Mouse (Mus musculus): ENCODE results near the gene Zfp963. TPM values are rescaled to one million over a fixed set of nuclear protein-coding genes. Genes with fewer than 3 reads are reported as not detected.

Zfp963 gene
- 10.9 TPM for polyA plus RNA-seq (2017; shearing (Covaris generic))

GRCm38 (mm10) chr8:69749544-69750454 is at the start of gene Zfp963:
Gene Zfp963 (minus strand): TSS chr8:69749970.

GRCm38 (mm10) chr8:69790773-69791367 is 41.1 kb upstream of the Zfp963 start, which contains the start of the genes Atp13a1 and Zfp866:
Gene Atp13a1 (plus strand): TSS chr8:69791163.
Gene Zfp866 (minus strand): TSS chr8:69791178.

GRCm38 (mm10) chr8:69774503-69775148 is 24.9 kb upstream of the Zfp963 start, which contains the start of gene Gm20422:
Gene Gm20422 (minus strand): TSS chr8:69774886.

GRCm38 (mm10) chr8:69710624-69711023 is 39.1 kb downstream of the Zfp963 start, which contains the start of gene Zfp869:
Gene Zfp869 (minus strand): TSS chr8:69710724.

Other genes with a start within 250 kb of the Zfp963 start
- gene Gm7697, start 227.0 kb downstream of the Zfp963 start, polyA plus RNA-seq (2017; shearing (Covaris generic)) = not detected
- 31.6 TPM for gene Zfp868, start 124.4 kb downstream of the Zfp963 start, polyA plus RNA-seq (2017; shearing (Covaris generic))
- gene Zfp964, start 95.5 kb downstream of the Zfp963 start, polyA plus RNA-seq (2017; shearing (Covaris generic)) = 0.37 TPM
- 59.3 TPM for gene Zfp869, start 39.2 kb downstream of the Zfp963 start, polyA plus RNA-seq (2017; shearing (Covaris generic))
- gene Gm20422, start 24.9 kb upstream of the Zfp963 start, polyA plus RNA-seq (2017; shearing (Covaris generic)) = not detected
- gene Atp13a1, start 41.2 kb upstream of the Zfp963 start, polyA plus RNA-seq (2017; shearing (Covaris generic)) = 20.3 TPM
- gene Zfp866, start 41.2 kb upstream of the Zfp963 start, polyA plus RNA-seq (2017; shearing (Covaris generic)) = 33.3 TPM
- 167 TPM for gene Gmip, start 58.7 kb upstream of the Zfp963 start, polyA plus RNA-seq (2017; shearing (Covaris generic))
- 0.61 TPM for gene Lpar2, start 72.5 kb upstream of the Zfp963 start, polyA plus RNA-seq (2017; shearing (Covaris generic))
- gene Pbx4, start 82.5 kb upstream of the Zfp963 start, polyA plus RNA-seq (2017; shearing (Covaris generic)) = 26.4 TPM
- gene Cilp2, start 137.7 kb upstream of the Zfp963 start, polyA plus RNA-seq (2017; shearing (Covaris generic)) = not detected
- gene Tssk6, start 152.2 kb upstream of the Zfp963 start, polyA plus RNA-seq (2017; shearing (Covaris generic)) = 1.6 TPM
- gene Ndufa13, start 152.6 kb upstream of the Zfp963 start, polyA plus RNA-seq (2017; shearing (Covaris generic)) = 205 TPM
- 1.1 TPM for gene Yjefn3, start 152.7 kb upstream of the Zfp963 start, polyA plus RNA-seq (2017; shearing (Covaris generic))
- gene Gatad2a, start 246.4 kb upstream of the Zfp963 start, polyA plus RNA-seq (2017; shearing (Covaris generic)) = 24.7 TPM